8 mouse cellular contexts compared by ENCODE assay signal in the genomic region with DNA sequence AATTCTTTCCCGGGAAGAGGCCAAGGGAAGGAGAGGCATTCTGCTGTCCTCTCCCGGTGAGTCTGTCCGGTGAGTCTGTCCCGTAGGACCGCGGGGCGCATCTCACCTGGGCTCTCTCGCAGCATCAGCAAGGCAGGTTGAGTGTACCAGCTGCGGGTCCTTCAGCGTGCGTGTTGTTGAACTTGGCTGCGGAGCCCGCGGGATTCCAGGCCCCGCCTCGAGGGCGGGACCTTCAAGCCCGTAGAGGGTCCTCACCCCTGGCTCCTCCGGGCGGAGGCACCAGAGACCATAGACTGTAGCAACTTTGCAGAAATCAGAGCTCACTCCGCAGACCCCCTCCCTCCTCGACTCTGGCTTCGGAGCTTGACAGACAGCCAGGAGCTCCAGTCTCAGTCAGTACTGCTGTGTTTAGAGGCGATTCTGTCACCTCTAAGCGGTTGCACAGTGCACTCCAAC. TPM values are rescaled to one million over a fixed set of nuclear protein-coding genes. Genes with fewer than 3 reads are reported as not detected.
A peak's percentile ranks its signal among the peaks of the same experiment; 100 is the strongest.
DNase-seq lines count a peak whose midpoint lies in the region; ATAC-seq and TF ChIP-seq lines count a peak whose summit lies in the region.

A gene (minus strand): TSS at position 161 of the 456 bp plus-strand sequence.

- no peaks in the 10 kb centered on the region for H3K9me3 ChIP-seq in forebrain, postnatal 0 days (ENCODE audit: low read length)
- H3K9me3 ChIP-seq in midbrain, embryonic 12.5 days, result no peaks in the 10 kb centered on the region

- H3K27ac ChIP-seq in layer of hippocampus, adult 2 months, result peak within 1 kb of the TSS; percentile 70
- 0 out of 2 replicates have a peak within 1 kb of the TSS, but pooled peaks have one; percentile 10 for H3K27ac ChIP-seq in cortical plate, adult 2 months (ENCODE audit: insufficient read depth, low read length)
- H3K27ac ChIP-seq in forebrain, postnatal 0 days (ENCODE audit: low read depth, low read length), result no peak within 1 kb of the TSS
- no peak within 1 kb of the TSS for H3K27ac ChIP-seq in midbrain, embryonic 12.5 days (replicated peaks)

- no peaks in the 10 kb centered on the region for H3K27me3 ChIP-seq in forebrain, postnatal 0 days (ENCODE audit: insufficient read depth, low read length)
- H3K27me3 ChIP-seq in midbrain, embryonic 12.5 days, result peaks cover 12% of the 10 kb centered on the region

- no peaks in the 10 kb centered on the region for H3K4me1 ChIP-seq in cortical plate, adult 2 months (ENCODE audit: control insufficient read depth, insufficient read depth, low read length)
- H3K4me1 ChIP-seq in forebrain, postnatal 0 days (ENCODE audit: insufficient read depth), result no peaks in the 10 kb centered on the region
- peaks cover 8% of the 10 kb centered on the region; the same call in 1 of the 2 replicates for H3K4me1 ChIP-seq in midbrain, embryonic 12.5 days

- TF ChIP-seq POLR2A in cortical plate, adult 2 months (IDR thresholded peaks at IDR 0.05; ENCODE audit: extremely low read depth, insufficient read depth, low read length), result no peak

- 4% methylated on average over 25 of the region's 25 CpGs for WGBS in forebrain, postnatal 0 days
- WGBS in midbrain, embryonic 12.5 days, result 3% methylated on average over 25 of the region's 25 CpGs

- ATAC-seq in forebrain, postnatal 0 days, result peak; percentile 71
- ATAC-seq in midbrain, embryonic 12.5 days (ENCODE audit: low FRiP score, low read depth), result peak; percentile 62; the same call in 1 of the 2 replicates

- H3K36me3 ChIP-seq in forebrain, postnatal 0 days (ENCODE audit: insufficient read depth), result no peaks in the 10 kb centered on the region
- H3K36me3 ChIP-seq in midbrain, embryonic 12.5 days, result no peaks in the 10 kb centered on the region

- DNase-seq in layer of hippocampus, adult 2 months (ENCODE audit: low spot score in 2 of 2), result peak in 1 of 2 experiments; percentile 16
- DNase-seq in layer of hippocampus, adult 9-11 months, result no peak
- peak; percentile 36 for DNase-seq in forebrain, postnatal 0 days
- DNase-seq in adrenal gland, postnatal 25 days, result no peak
- DNase-seq in thymus, postnatal 25 days, result no peak
- no peak for DNase-seq in gastrocnemius, adult 18-20 months (ENCODE audit: low spot score)

- peak within 1 kb of the TSS; percentile 35; the same call in 1 of the 2 replicates for H3K9ac ChIP-seq in forebrain, postnatal 0 days
- peak within 1 kb of the TSS; percentile 55; the same call in 1 of the 2 replicates for H3K9ac ChIP-seq in midbrain, embryonic 12.5 days (replicated peaks)

- peak within 1 kb of the TSS; percentile 78 for H3K4me2 ChIP-seq in forebrain, postnatal 0 days (ENCODE audit: low read depth)
- H3K4me2 ChIP-seq in midbrain, embryonic 12.5 days (replicated peaks), result peak within 1 kb of the TSS; percentile 83

- no peak for TF ChIP-seq CTCF in layer of hippocampus, adult 2 months (conservative IDR thresholded peaks at IDR 0.05)
- TF ChIP-seq CTCF in cortical plate, adult 2 months (IDR thresholded peaks at IDR 0.05; ENCODE audit: extremely low read depth, insufficient read depth, low read length), result no peak
- TF ChIP-seq CTCF in forebrain, postnatal 0 days (IDR thresholded peaks at IDR 0.05; ENCODE audit: low read depth), result no peak

- peak within 1 kb of the TSS; percentile 44 for H3K4me3 ChIP-seq in layer of hippocampus, adult 2 months
- peak within 1 kb of the TSS; percentile 32 for H3K4me3 ChIP-seq in cortical plate, adult 2 months (ENCODE audit: insufficient read depth, low read length)
- H3K4me3 ChIP-seq in forebrain, postnatal 0 days (ENCODE audit: low read depth, low read length), result peak within 1 kb of the TSS; percentile 35
- peak within 1 kb of the TSS; percentile 42 for H3K4me3 ChIP-seq in midbrain, embryonic 12.5 days

RNA-seq across cellular contexts. Expression of the gene that starts here (rescaled TPM):
- 1 to 10 TPM; 4.3 to 5.0 TPM for total RNA-seq in layer of hippocampus, adult 2 months (2021)
- 3.1 and 3.4 TPM in 2 replicates for polyA plus RNA-seq in cortical plate, adult 2 months (2012; rRNA removed)
- 1.3 and 1.8 TPM in 2 replicates for total RNA-seq in forebrain, postnatal 0 days (2014; rRNA removed)
- 0.36 TPM in 2 replicates for polyA plus RNA-seq in forebrain, postnatal 0 days (2015; fragmentation: Nextera tagmentation; extraction: Ambion mirVana)
- polyA plus RNA-seq in midbrain, embryonic 12.5 days (2016; fragmentation: Nextera tagmentation; extraction: Ambion mirVana), result 0.15 and 0.20 TPM in 2 replicates
- 0.12 TPM in 1 of 2 replicates, not detected in the other for total RNA-seq in adrenal gland, postnatal 25 days (2021)
- total RNA-seq in gastrocnemius, adult 18-20 months (2021), result not detected

Comparison
In these comparisons a context has a peak if more than half of its experiments do, and no peak if none do; other contexts are left out.
1. Peak in ATAC-seq, H3K4me3 ChIP-seq, H3K9ac ChIP-seq and H3K4me2 ChIP-seq in midbrain, embryonic 12.5 days; RNA of the gene not detected or under 1 TPM.
2. H3K27ac ChIP-seq: peak in layer of hippocampus, adult 2 months (single experiment) and cortical plate, adult 2 months (single experiment); none in forebrain, postnatal 0 days (single experiment) and midbrain, embryonic 12.5 days (single experiment).
3. Peak in every context shown above with its lines, with median percentiles within 50 percentile points of each other: H3K4me3 ChIP-seq.